Mouse (Mus musculus) embryonic facial prominence, embryonic 14.5 days (tissue): ENCODE measurements around the gene Gen1. TPM values are rescaled to one million over a fixed set of nuclear protein-coding genes. Genes with fewer than 3 reads are reported as not detected.

Experiments
- ATAC-seq: fragments of 200-750 bp; cut with Nextera tagmentation; 2 replicates; pipeline ENCODE4 v1.8.0; 2017; ENCODE audit warnings: low read depth, moderate number of reproducible peaks, moderate TSS enrichment
- DNase-seq: peaks from one replicate; pipeline ENCODE4 v3.0.0-alpha.2; 2015; ENCODE audit warnings: low spot score
- H3K27ac ChIP-seq: fragments of 300-500 bp; sonication (generic); replicated peaks from 2 replicates; pipeline ENCODE4 v1.5.1; 2014; ENCODE audit warnings: low read depth, mild to moderate bottlenecking, low read length, moderate library complexity
- H3K27me3 ChIP-seq: fragments of 300-500 bp; sonication (generic); replicated peaks from 2 replicates; pipeline ENCODE4 v1.6.1; 2014; ENCODE audit warnings: low read length; ENCODE audit not compliant: control insufficient read depth, insufficient read depth
- H3K36me3 ChIP-seq: fragments of 300-500 bp; sonication (generic); 2 replicates; pipeline ENCODE4 v1.6.1; 2014; ENCODE audit warnings: low read length, mixed read lengths; ENCODE audit not compliant: control insufficient read depth, insufficient read depth
- H3K4me1 ChIP-seq: fragments of 300-500 bp; sonication (generic); 2 replicates; pipeline ENCODE4 v1.6.1; 2014; ENCODE audit warnings: antibody characterized with exemption, low read length; ENCODE audit not compliant: control insufficient read depth, insufficient read depth
- H3K4me2 ChIP-seq: fragments of 300-500 bp; sonication (generic); 2 replicates; pipeline ENCODE4 v1.6.1; 2014; ENCODE audit warnings: low read depth, mild to moderate bottlenecking, low read length, moderate library complexity, mixed read lengths
- H3K4me3 ChIP-seq: fragments of 300-500 bp; sonication (generic); 2 replicates; pipeline ENCODE4 v1.5.1; 2014; ENCODE audit warnings: low read depth, mild to moderate bottlenecking, low read length
- H3K9ac ChIP-seq: fragments of 300-500 bp; sonication (generic); 2 replicates; pipeline ENCODE4 v1.6.1; 2014; ENCODE audit warnings: low read depth, mild to moderate bottlenecking, low read length, moderate library complexity, mixed read lengths
- H3K9me3 ChIP-seq: fragments of 300-500 bp; sonication (generic); 2 replicates; pipeline ENCODE4 v1.6.1; 2016; ENCODE audit warnings: low read length; ENCODE audit not compliant: control insufficient read depth
- WGBS: fragments of 180-500 bp; shearing (Covaris S2); extraction: QIAGEN DNeasy Blood & Tissue Kit; methylation state at CpG from one replicate; pipeline ENCODE4 v1.1.7; 2014; 5-methylcytosine and 5-hydroxymethylcytosine counted together
- polyA plus RNA-seq: library from polyadenylated mRNA; unstranded; fragments of >200 nt; fragmentation: Nextera tagmentation; extraction: Ambion mirVana; gene quantifications from 2 replicates; pipeline ENCODE4 v1.2.1, GENCODE M21; 2014

Gene Gen1
- polyA plus RNA-seq, 1 experiment from 2014 or later, result 7.5 TPM

- peaks cover 78% of the 10 kb centered on the region for H3K36me3 ChIP-seq
These were observed 11.6 kb upstream of the Gen1 start for GRCm38 (mm10) chr12:11277207-11277606.

GRCm38 (mm10) chr12:11276632-11277031, 11.0 kb upstream of the Gen1 start:
- Histone ChIP-seq H3K9ac (no peak overlapping the region), H3K36me3 (peaks cover 76% of the 10 kb centered on the region), H3K4me3 (no peak overlapping the region), H3K4me1 (no peaks in the 10 kb centered on the region), H3K9me3 (no peaks in the 10 kb centered on the region), H3K27me3 (no peaks in the 10 kb centered on the region), H3K4me2 (no peak overlapping the region), H3K27ac (no peak overlapping the region)
- ATAC-seq, result no peak
- 87% methylated on average over 2 of the region's 2 CpGs for WGBS
- no peak for DNase-seq

More at GRCm38 (mm10) chr12:11277207-11277606, 11.6 kb upstream of the Gen1 start:
- Histone ChIP-seq H3K27ac (no peak overlapping the region), H3K4me3 (no peak overlapping the region), H3K27me3 (no peaks in the 10 kb centered on the region), H3K4me2 (no peak overlapping the region), H3K9me3 (no peaks in the 10 kb centered on the region), H3K9ac (no peak overlapping the region), H3K4me1 (no peaks in the 10 kb centered on the region)
- WGBS, result 91% methylated on average over 6 of the region's 6 CpGs
- DNase-seq (no peak), ATAC-seq (no peak)

GRCm38 (mm10) chr12:11273185-11273584, 7.6 kb upstream of the Gen1 start:
- DNase-seq (no peak), ATAC-seq (no peak)
- H3K27ac ChIP-seq, result no peak overlapping the region
- H3K36me3 ChIP-seq, result peaks cover 47% of the 10 kb centered on the region
- no peak overlapping the region for H3K4me3 ChIP-seq
- H3K4me2 ChIP-seq, result no peak overlapping the region
- peaks cover 7% of the 10 kb centered on the region; the same call in 1 of the 2 replicates for H3K4me1 ChIP-seq
- H3K9me3 ChIP-seq, result no peaks in the 10 kb centered on the region
- H3K9ac ChIP-seq, result no peak overlapping the region
- 71% methylated on average over 1 of the region's 1 CpGs for WGBS
- no peaks in the 10 kb centered on the region for H3K27me3 ChIP-seq

- peaks cover 43% of the 10 kb centered on the region for H3K36me3 ChIP-seq
- peaks cover 13% of the 10 kb centered on the region; the same call in 1 of the 2 replicates for H3K4me1 ChIP-seq
- DNase-seq (no peak), ATAC-seq (no peak)
- no peak overlapping the region for H3K4me3 ChIP-seq
- 92% methylated on average over 4 of the region's 4 CpGs for WGBS
- H3K9me3 ChIP-seq, result no peaks in the 10 kb centered on the region
- no peaks in the 10 kb centered on the region for H3K27me3 ChIP-seq
- H3K4me2 ChIP-seq, result no peak overlapping the region
- H3K9ac ChIP-seq, result no peak overlapping the region
- H3K27ac ChIP-seq, result no peak overlapping the region
These were observed 7.0 kb upstream of the Gen1 start for GRCm38 (mm10) chr12:11272568-11272967.

- DNase-seq (peak; percentile 7), ATAC-seq (no peak)
- H3K9ac ChIP-seq, result peak overlapping the region; percentile 92
- H3K4me3 ChIP-seq, result peak overlapping the region; percentile 91
- 0% methylated on average over 4 of the region's 4 CpGs for WGBS
- peak overlapping the region; percentile 92; the same call in 1 of the 2 replicates for H3K27ac ChIP-seq
- H3K4me2 ChIP-seq, result peak overlapping the region; percentile 70
- H3K4me1 ChIP-seq, result peaks cover 24% of the 10 kb centered on the region
- H3K9me3 ChIP-seq, result no peaks in the 10 kb centered on the region
- no peaks in the 10 kb centered on the region for H3K27me3 ChIP-seq
- peaks cover 2% of the 10 kb centered on the region; the same call in 1 of the 2 replicates for H3K36me3 ChIP-seq
These were observed 1.4 kb upstream of the Gen1 start for GRCm38 (mm10) chr12:11267030-11267429.

- ATAC-seq (peak; percentile 50), DNase-seq (peak; percentile 56)
- peak overlapping the region; percentile 92 for H3K27ac ChIP-seq
- H3K36me3 ChIP-seq, result no peaks in the 10 kb centered on the region
- peak overlapping the region; percentile 70 for H3K4me2 ChIP-seq
- no peaks in the 10 kb centered on the region for H3K27me3 ChIP-seq
- WGBS, result under 1% methylated on average over 24 of the region's 51 CpGs
- H3K4me3 ChIP-seq, result peak overlapping the region; percentile 91
- H3K9me3 ChIP-seq, result no peaks in the 10 kb centered on the region
- peak overlapping the region; percentile 92 for H3K9ac ChIP-seq
- H3K4me1 ChIP-seq, result peaks cover 24% of the 10 kb centered on the region
These were observed 833 bp upstream of the Gen1 start for GRCm38 (mm10) chr12:11266282-11266985.

- Histone ChIP-seq H3K36me3 (no peaks in the 10 kb centered on the region), H3K9me3 (no peaks in the 10 kb centered on the region), H3K4me1 (peaks cover 24% of the 10 kb centered on the region), H3K27ac (no peak overlapping the region; the same call in 1 of the 2 replicates), H3K9ac (peak overlapping the region; percentile 92), H3K4me2 (peak overlapping the region; percentile 93), H3K27me3 (no peaks in the 10 kb centered on the region), H3K4me3 (peak overlapping the region; percentile 91)
- 3% methylated on average over 13 of the region's 13 CpGs for WGBS
- ATAC-seq (no peak), DNase-seq (no peak)
These were observed 706 bp downstream of the Gen1 start for GRCm38 (mm10) chr12:11264895-11265294.

- Histone ChIP-seq H3K27me3 (no peaks in the 10 kb centered on the region), H3K36me3 (peaks cover 16% of the 10 kb centered on the region; the same call in 1 of the 2 replicates), H3K9ac (no peak overlapping the region), H3K27ac (no peak overlapping the region), H3K4me3 (no peak overlapping the region), H3K4me2 (no peak overlapping the region), H3K4me1 (no peaks in the 10 kb centered on the region), H3K9me3 (no peaks in the 10 kb centered on the region)
- ATAC-seq (no peak), DNase-seq (no peak)
- WGBS, result 77% methylated on average over 3 of the region's 3 CpGs
These were observed 15.3 kb downstream of the Gen1 start for GRCm38 (mm10) chr12:11250322-11250721.

GRCm38 (mm10) chr12:11247460-11247859, 18.1 kb downstream of the Gen1 start:
- H3K4me3 ChIP-seq, result no peak overlapping the region
- DNase-seq (no peak), ATAC-seq (no peak)
- no peaks in the 10 kb centered on the region for H3K9me3 ChIP-seq
- peaks cover 13% of the 10 kb centered on the region; the same call in 1 of the 2 replicates for H3K36me3 ChIP-seq
- H3K27ac ChIP-seq, result no peak overlapping the region
- H3K27me3 ChIP-seq, result no peaks in the 10 kb centered on the region
- no peaks in the 10 kb centered on the region for H3K4me1 ChIP-seq
- H3K4me2 ChIP-seq, result no peak overlapping the region
- no peak overlapping the region for H3K9ac ChIP-seq
- 100% methylated on average over 1 of the region's 1 CpGs for WGBS
